Mouse (Mus musculus) large intestine, adult 2 months (tissue): ENCODE measurements at regions not wholly inside any gene's neighbourhood (a gene's known extent, or its start where the extent isn't known, plus 50 kb on each side); places are given as distances from the start of the nearest gene placed in this dataset.

ENCODE experiments used
- DNase-seq: peaks from one replicate; pipeline ENCODE4 v3.0.0-alpha.2; 2012; ENCODE audit warnings: low read depth, low spot score
- WGBS: fragments of 180-500 bp; shearing (Covaris S2); methylation state at CpG from one replicate; pipeline ENCODE4 v1.1.7; 2018; 5-methylcytosine and 5-hydroxymethylcytosine counted together

GRCm38 (mm10) chr8:90762390-90762789 is 54.8 kb downstream of the Gm19935 start:
- no peak for DNase-seq
- WGBS = 75% methylated on average over 7 of the region's 7 CpGs

- no peak for DNase-seq
- WGBS = 91% methylated on average over 5 of the region's 5 CpGs
Observed at GRCm38 (mm10) chr8:90761947-90762346, 55.2 kb downstream of the Gm19935 start.

- 86% methylated on average over 4 of the region's 4 CpGs for WGBS
- DNase-seq = no peak
Observed at GRCm38 (mm10) chr8:90761446-90761845, 55.7 kb downstream of the Gm19935 start.

GRCm38 (mm10) chr8:90759531-90759930 is 57.7 kb downstream of the Gm19935 start:
- no peak for DNase-seq
- 72% methylated on average over 9 of the region's 9 CpGs for WGBS

- WGBS = 67% methylated on average over 4 of the region's 4 CpGs
- DNase-seq = no peak
Observed at GRCm38 (mm10) chr8:90755020-90755419, 62.2 kb downstream of the Gm19935 start.

GRCm38 (mm10) chr8:90743546-90743945 is 73.6 kb downstream of the Gm19935 start:
- no peak for DNase-seq
- WGBS = 82% methylated on average over 2 of the region's 2 CpGs

GRCm38 (mm10) chr8:90740963-90741733 is 76.0 kb downstream of the Gm19935 start:
- no peak for DNase-seq
- 40% methylated on average over 9 of the region's 9 CpGs for WGBS

GRCm38 (mm10) chr8:90740302-90740962 is 76.8 kb downstream of the Gm19935 start:
- WGBS = 70% methylated on average over 2 of the region's 2 CpGs
- no peak for DNase-seq

GRCm38 (mm10) chr8:90728011-90728410 is 89.2 kb downstream of the Gm19935 start:
- 21% methylated on average over 1 of the region's 1 CpGs for WGBS
- DNase-seq = no peak

GRCm38 (mm10) chr8:90725188-90725587 is 92.0 kb downstream of the Gm19935 start:
- WGBS = 89% methylated on average over 5 of the region's 5 CpGs
- DNase-seq = no peak

- 17% methylated on average over 3 of the region's 3 CpGs for WGBS
Observed at GRCm38 (mm10) chr8:90716436-90716835, 100.8 kb downstream of the Gm19935 start.

GRCm38 (mm10) chr8:90708524-90708923 is 108.7 kb downstream of the Gm19935 start:
- WGBS = 12% methylated on average over 5 of the region's 5 CpGs
- peak; percentile 8 for DNase-seq

More at GRCm38 (mm10) chr8:90716436-90716835, 100.8 kb downstream of the Gm19935 start:
- DNase-seq = no peak

- WGBS = 77% methylated on average over 3 of the region's 3 CpGs
- no peak for DNase-seq
Observed at GRCm38 (mm10) chr8:90692516-90692915, 124.7 kb downstream of the Gm19935 start.

GRCm38 (mm10) chr8:90685076-90685475 is 132.1 kb downstream of the Gm19935 start:
- no peak for DNase-seq
- WGBS = 78% methylated on average over 2 of the region's 2 CpGs

GRCm38 (mm10) chr8:90670471-90671057 is 146.6 kb downstream of the Gm19935 start:
- no peak for DNase-seq
- 6% methylated on average over 14 of the region's 14 CpGs for WGBS

GRCm38 (mm10) chr8:90669396-90669795 is 147.8 kb downstream of the Gm19935 start:
- DNase-seq = no peak
- WGBS = 52% methylated on average over 9 of the region's 9 CpGs

- no peak for DNase-seq
- 27% methylated on average over 3 of the region's 3 CpGs for WGBS
Observed at GRCm38 (mm10) chr8:90659066-90659465, 158.1 kb downstream of the Gm19935 start.

- 26% methylated on average over 7 of the region's 7 CpGs for WGBS
Observed at GRCm38 (mm10) chr8:90657641-90658051, 159.5 kb downstream of the Gm19935 start.

GRCm38 (mm10) chr8:90657116-90657515 is 160.1 kb downstream of the Gm19935 start:
- DNase-seq = no peak
- WGBS = 68% methylated on average over 5 of the region's 5 CpGs

More at GRCm38 (mm10) chr8:90657641-90658051, 159.5 kb downstream of the Gm19935 start:
- no peak for DNase-seq

- no peak for DNase-seq
- 58% methylated on average over 5 of the region's 5 CpGs for WGBS
Observed at GRCm38 (mm10) chr8:90656436-90657090, 160.6 kb downstream of the Gm19935 start.
